Mouse (Mus musculus) liver (tissue): ENCODE results near the gene Efnb2.

ENCODE experiments used
- DNase-seq: peaks from one replicate; pipeline ENCODE4 v3.0.0-alpha.2; 2020; ENCODE audit warnings: mixed read lengths

The Efnb2 gene

GRCm38 (mm10) chr8:8661103-8661758, at the start of gene Efnb2:
TSS of gene Efnb2 (minus strand) at chr8:8661242.
- DNase-seq: peak; percentile 89

DNA sequence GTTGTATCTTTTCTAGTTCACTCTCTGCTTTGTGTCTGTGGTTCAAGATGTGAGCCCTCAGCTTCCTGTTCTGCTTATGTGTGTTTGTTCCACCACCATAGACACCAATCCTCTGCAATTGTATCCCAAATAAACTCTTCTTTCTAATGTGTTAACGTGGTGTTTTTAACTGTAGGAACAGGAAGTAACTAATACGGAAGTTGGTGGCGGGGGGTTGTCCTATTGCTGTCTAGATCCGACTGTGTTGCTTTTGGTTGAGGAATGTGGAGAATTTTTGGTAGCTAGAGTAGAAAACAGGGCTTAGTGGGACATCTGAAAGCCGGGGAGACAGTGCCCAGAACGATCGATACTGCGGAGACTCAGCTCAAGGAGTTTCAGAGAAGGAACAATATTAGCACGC, 43.8 kb upstream of the Efnb2 start:
- no peak for DNase-seq

- no peak for DNase-seq
These were observed 42.6 kb upstream of the Efnb2 start for GRCm38 (mm10) chr8:8703668-8704067.

- DNase-seq: no peak
These were observed 39.8 kb upstream of the Efnb2 start for GRCm38 (mm10) chr8:8700821-8701220.

- no peak for DNase-seq
These were observed 39.2 kb upstream of the Efnb2 start for GRCm38 (mm10) chr8:8700229-8700628.

- peak; percentile 95 for DNase-seq
These were observed 29.4 kb upstream of the Efnb2 start, which contains the start of gene Arglu1 for GRCm38 (mm10) chr8:8690146-8691092. TSS of gene Arglu1 (minus strand) at chr8:8690521.

- DNase-seq: peak; percentile 75
These were observed 28.6 kb upstream of the Efnb2 start for GRCm38 (mm10) chr8:8689454-8690145.

- DNase-seq: no peak
These were observed 27.9 kb upstream of the Efnb2 start for GRCm38 (mm10) chr8:8688823-8689453.

DNA sequence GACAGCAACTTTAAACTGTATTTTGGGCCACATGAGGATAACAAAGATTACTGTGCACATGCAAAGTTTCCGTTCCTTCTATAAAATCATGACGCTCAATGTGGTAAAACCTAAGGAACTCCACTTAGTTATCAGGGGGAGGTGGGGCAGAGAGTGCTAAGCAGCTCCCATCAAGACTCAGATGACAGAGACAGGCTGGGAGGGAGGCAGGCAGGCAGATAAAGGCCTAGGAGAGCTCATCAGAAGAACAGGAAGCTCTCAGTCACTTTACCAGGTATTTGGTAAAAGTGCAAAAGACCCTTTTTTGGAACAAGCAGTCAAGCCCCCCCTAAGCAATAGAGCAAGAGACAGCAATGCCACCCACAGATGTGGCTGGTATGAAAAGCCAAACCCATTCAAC, 24.5 kb upstream of the Efnb2 start:
- DNase-seq: no peak

GRCm38 (mm10) chr8:8682697-8683096, 21.7 kb upstream of the Efnb2 start:
- no peak for DNase-seq

DNA sequence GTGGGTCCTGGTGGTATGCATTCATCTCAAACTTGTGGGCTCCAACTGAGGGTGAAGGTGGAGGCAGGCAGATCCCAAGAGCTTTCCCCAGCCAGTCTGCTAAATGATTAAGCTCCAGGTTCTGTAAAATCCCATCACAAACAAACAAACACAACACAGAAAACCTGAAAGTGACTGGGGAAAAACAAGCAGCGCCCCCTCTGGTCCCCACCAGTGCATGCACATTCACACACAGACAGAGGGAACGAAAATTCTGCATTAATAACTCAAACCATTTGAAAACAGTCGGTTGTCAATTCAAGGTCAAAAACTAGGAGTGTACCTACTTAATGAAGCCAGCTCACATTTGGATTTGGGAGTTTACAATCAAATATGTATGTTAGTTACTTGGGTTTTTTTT, 17.2 kb upstream of the Efnb2 start:
- DNase-seq: no peak

GRCm38 (mm10) chr8:8674864-8675263, 13.8 kb upstream of the Efnb2 start:
- no peak for DNase-seq

DNA sequence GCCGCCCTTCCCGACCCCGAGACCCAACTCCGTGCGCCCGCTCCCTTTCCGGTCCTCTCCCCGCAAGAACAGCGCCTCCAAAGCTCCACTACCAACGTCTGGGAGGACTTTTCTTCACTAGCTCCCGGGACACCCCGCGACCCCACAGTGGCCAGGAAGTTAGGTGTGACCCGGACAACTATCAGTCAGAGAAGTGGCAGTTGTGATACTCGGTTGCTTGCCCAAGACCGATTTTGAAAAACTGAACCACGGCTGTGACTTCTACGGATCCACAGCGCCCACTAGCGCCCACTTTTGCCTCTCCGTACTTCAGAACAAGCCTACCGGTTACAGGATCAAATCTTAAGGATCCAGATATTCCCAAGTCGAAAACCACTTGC, 707 bp upstream of the Efnb2 start:
- DNase-seq: peak; percentile 85

GRCm38 (mm10) chr8:8660307-8661098, 539 bp downstream of the Efnb2 start:
- no peak for DNase-seq

DNA sequence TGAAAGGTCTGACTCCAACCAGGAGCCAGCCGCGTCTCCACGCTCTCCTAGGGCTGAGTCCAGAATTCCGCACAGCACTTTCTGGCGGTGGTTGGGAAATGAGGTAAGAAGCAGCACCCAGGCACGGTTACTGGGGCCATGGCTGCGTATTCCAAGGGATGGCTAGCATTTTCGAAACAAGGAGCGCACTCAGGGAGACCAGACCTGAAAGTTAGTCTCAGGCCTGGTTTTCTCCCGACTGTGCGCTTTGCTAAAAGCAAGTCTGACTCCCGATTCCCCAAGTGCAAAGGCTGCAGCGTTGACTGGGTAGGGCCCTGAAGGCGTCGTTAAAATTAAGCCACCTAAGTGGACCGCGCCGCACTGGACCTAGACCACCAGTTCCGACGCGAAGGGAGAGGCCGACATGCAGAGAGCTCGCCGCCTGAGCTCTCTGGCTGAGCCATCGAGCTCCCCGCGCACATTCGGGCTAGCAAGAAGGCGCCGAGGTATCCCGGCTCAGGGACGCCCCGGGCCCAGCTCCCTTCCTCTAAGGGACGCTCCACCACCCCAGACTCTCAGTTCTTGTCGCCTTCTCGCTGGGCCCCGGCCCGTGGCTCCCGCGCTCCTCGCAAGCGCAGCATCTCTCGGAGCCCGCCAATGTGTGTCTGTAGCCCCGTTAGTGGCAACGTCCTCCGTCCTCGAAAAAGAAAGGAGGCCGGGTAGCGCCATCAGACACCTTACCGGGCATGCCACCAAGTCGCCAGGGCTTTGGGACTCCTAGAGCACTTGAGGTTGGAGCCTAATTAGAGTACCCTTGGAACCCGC, 1.3 kb downstream of the Efnb2 start:
- DNase-seq: peak; percentile 13

GRCm38 (mm10) chr8:8658426-8659224, 2.4 kb downstream of the Efnb2 start:
- peak; percentile 76 for DNase-seq

DNA sequence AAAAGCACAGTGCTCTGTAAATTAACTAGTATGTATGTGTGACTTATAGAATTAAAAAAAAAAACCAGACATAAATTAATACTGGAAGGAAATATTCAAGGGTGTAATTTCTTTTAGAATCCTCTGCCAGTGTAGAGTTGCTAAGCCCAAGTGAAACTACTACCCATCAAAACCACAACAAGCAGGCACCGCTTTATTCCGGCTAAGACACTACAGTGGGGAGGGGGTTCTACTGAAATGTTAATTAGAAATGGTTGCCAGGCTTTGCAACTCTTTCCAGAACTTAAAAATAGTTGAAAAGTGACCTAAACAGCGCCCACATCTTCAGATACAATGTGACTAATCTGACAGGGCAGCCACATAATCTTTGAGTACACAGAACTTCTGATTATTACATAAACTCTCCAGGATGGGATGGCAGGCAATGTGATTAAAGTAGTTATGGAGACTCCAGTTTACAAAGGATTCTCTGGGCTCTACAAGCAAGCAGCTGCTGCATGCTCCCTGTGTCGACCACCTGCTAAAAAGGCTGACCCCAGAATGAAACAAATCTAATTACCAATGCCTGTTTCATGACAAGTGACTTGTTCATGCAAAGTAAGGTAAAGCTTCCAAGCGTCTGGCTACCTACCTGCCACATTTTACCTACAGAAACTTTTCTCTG, 3.2 kb downstream of the Efnb2 start:
- no peak for DNase-seq

DNA sequence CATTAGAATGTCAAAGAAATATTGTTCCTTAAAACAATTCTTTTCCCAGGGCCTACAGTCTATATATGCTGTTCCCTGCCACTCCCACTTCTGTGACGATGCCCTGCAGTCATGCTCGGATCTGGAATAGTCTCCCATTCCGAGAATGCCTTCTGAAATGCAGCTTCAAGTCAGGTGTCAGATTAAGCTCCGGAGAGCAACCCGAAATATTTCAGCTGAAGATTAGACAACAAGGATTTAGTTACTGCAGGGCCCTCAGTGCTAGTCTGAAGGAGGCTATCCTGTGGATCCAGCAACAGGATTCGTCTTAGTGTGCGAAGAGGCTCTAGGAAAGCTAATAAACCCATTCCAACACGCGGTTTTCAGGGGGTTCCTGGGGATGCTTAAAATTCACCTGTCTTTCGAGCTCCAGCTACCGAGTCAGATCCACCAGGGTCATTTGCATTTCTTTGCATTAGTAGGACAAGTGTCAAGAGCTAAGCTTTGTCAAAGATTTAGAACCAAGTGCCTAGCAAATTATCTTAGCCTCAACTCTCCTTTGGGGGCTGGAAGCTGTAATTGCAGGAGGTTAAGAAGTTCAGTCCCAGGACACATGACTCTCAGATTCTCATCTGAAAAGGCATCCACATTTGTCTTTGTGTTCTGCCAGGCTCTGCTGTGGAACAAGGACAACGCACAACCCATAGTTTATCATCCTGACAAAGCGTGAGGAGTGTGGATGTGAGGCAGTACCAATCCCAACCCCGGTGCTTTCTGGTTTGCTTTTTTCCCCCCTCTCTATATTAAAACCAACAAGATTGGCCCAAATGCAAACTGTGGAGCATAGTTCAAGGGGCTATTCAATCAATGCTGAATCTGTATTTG, 4.2 kb downstream of the Efnb2 start:
- DNase-seq: no peak
